Mouse (Mus musculus) right cerebral cortex, postnatal 36 days (tissue): Measurements from ENCODE around the gene Zscan2.

Experiments
- DNase-seq, 2 experiments: peaks; one replicate each; pipeline ENCODE4 v3.0.0; 2022; ENCODE audit warnings: low spot score in 2 of 2, mixed read lengths in 1 of 2

Zscan2 gene

GRCm38 (mm10) chr7:80885666-80886065 lies 24.9 kb downstream of the Zscan2 start:
- no peak for DNase-seq

GRCm38 (mm10) chr7:80888595-80888994 lies 27.9 kb downstream of the Zscan2 start:
- no peak for DNase-seq

DNA sequence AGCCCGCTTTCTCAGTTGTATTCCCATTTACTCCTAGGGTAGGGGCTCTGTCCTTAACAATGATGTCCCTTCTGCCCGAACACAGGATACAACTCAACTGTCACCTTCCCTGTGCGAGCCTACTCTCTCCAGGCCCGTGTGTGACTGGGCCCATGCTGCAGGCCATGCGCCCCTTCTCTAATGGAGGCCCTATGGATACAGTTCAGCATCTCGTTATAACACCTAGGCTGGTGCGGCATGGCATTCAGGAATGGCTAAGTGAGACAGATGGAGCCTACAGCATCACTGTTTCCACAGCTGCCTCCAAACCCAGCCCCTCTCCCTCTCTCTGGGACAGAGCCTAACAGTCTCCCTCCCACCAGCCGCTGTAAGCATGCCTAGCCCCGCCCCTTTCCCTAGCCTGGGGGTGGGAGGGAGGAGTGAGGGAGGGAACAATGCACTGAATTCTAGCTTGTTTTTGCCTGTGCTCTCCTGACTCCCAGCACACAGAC lies 28.3 kb downstream of the Zscan2 start:
- no peak for DNase-seq

GRCm38 (mm10) chr7:80889841-80890241 lies 29.1 kb downstream of the Zscan2 start:
- DNase-seq = no peak

DNA sequence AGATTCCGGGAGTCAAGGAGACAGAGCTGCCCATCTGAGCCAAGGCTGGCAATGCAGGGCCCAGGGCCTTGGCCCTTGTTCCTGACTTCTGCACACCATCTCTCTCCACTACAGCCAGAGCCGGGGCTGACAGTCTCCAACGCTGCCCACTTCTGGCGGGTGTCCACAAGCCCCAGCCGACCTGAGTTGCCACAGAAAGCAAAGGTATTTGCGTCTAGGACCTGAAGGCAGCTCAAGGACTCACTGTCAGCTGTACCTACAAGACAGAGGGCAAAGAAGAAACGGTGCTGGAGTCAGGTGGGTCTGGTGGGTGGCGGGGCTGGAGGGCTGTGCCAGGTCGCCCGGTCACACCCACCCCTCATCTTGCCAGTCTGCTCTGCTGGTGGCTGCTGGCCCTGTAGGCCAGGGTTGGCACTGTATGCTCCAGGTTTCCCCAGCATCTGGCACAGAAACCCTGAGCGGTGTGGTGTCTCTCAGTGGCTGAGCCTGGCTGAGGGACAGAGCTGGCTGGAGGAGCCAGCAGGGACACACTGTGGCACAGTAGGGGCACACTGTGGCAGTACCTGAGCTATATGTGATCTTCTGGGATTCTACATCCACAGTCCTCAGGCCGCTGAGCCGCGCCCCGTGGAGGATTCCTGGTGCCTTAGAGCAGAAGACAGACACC lies 32.5 kb downstream of the Zscan2 start:
- no peak for DNase-seq

- DNase-seq = no peak
These were observed 33.0 kb downstream of the Zscan2 start for GRCm38 (mm10) chr7:80893753-80894129.

GRCm38 (mm10) chr7:80894196-80894595 lies 33.5 kb downstream of the Zscan2 start:
- no peak for DNase-seq

- DNase-seq = no peak
These were observed 34.2 kb downstream of the Zscan2 start for GRCm38 (mm10) chr7:80894815-80895519.

- DNase-seq = no peak
These were observed 36.4 kb downstream of the Zscan2 start for GRCm38 (mm10) chr7:80897134-80897533.

GRCm38 (mm10) chr7:80897721-80898120 lies 37.0 kb downstream of the Zscan2 start:
- no peak for DNase-seq

- DNase-seq = peak; percentile 88 to 90
These were observed 40.3 kb downstream of the Zscan2 start, which contains the start of gene Wdr73 for GRCm38 (mm10) chr7:80900944-80901501. TSS of gene Wdr73 (minus strand) at chr7:80901269.

DNA sequence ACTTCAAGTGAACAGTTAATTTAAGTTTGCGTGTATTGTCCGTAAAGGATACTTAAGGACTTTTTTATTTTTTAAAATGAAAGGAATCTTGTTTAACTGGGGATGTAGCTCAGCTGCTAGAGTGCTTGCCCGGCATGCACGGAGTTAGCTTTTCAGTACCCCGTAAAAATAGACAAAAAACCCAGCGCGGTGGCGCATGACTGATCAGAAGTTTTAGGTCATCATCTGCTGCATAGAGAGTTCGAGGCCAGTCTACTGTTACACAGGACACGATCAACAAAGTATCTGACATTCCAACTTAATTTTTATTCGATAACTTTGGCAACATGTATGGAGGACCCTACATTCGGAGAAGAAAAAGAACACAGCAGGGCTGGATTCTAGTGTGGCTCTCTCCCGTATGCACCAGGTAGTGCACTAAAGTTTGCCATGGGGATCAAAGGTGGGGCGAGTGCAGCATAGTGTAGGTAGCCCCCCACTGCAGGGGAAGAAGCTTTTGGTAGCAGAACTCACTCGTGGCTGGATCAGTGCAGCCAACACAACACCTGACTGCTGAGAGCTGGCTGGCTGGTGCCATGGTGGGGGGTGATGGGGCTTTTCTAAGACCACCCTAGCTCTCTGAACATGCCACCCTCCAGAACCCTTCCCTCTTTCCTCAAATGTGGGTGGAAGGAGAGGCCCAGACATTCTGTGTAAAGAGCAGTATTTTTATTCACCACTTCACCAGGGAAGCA lies 41.0 kb downstream of the Zscan2 start:
- DNase-seq = no peak

- DNase-seq = no peak
These were observed 43.1 kb downstream of the Zscan2 start for GRCm38 (mm10) chr7:80903625-80904422.

GRCm38 (mm10) chr7:80904921-80905515 lies 44.3 kb downstream of the Zscan2 start, which contains the start of gene Nmb:
TSS of gene Nmb (minus strand) at chr7:80905076.
- DNase-seq = peak in 1 of 2 experiments; percentile 47

DNA sequence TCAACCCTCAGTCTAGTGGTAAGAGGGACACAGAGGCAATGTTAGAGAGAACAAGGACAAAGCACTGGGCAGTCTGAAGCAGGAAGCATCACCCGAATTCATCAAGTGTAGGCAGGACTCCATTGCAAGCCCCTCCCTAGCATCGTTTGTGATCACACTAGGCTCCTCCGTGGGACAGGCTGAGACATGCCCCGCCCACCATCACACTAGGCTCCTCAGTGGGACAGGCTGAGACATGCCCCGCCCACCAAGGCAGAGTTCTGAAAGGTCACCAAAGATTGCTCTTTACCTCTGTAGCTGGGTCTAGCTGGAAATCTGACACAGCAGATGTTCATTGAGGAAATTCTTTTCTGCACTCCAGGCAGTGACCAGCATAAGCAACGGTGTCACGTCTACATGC lies 50.3 kb downstream of the Zscan2 start:
- DNase-seq = no peak

DNA sequence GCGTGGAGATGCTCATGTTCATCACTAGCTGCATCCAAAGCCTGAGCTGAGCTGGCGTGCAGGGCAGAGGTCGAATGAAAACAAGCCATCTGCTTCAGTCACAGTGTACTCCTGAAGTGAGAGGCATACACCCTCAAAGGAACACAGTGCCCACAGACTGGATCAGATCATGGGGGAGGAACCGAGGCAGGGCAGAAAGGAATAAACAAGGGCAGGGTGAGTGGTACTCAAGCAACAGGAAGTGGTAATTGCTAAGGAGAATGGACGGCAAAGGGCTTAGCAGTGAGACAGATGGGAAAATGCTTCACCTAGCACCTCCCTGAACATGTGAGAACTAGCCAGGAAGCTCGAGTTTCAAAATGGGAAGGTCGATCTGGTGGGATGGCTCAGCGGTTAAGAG lies 51.8 kb downstream of the Zscan2 start:
- DNase-seq = no peak

DNA sequence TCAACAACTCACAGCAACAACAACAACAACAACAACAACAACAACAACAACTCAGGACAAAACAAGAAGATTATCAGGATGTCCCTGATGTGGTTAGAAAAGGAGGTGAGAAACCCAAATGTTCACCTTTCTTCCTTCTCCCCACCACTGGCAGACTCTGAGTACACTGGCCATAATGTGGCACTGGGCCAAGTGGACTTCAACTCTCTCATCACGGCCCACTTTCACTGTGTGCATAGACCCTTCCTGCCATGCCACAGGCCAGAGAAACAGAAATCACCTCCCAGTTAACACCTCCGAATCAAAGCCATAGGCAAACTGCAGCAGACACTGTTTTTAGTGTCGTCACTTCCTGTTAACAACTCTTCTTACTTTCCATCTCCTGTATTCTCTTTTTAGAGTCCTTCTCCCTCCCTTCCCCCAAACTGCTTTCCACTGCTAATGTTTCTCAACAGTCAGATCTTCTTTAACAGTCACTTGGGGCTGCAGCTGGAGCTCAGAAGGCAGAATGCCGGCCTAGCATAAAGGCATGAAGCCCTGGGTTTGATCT lies 57.3 kb downstream of the Zscan2 start:
- DNase-seq = no peak

- no peak for DNase-seq
These were observed 58.4 kb downstream of the Zscan2 start for GRCm38 (mm10) chr7:80918982-80919646.

DNA sequence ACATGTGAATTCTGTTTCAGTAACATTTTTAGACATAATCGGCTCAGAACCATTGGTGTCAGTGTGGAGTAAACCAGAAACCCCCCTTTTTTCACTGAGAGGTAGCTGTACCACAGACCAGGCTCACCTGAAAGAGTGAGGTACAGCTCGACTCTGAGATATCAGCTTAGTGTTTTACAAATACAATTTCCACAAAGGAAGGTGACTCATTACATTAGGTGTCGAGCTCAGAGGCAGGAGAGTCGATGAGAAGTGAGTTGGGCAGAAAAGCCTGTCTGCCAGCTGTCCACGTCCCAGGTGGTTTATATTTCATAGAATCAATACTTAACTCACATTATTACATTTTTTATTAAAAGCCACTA lies 58.9 kb downstream of the Zscan2 start:
- DNase-seq = no peak

- DNase-seq = no peak
These were observed 62.4 kb downstream of the Zscan2 start for GRCm38 (mm10) chr7:80923165-80923564.
